Mouse (Mus musculus) lung, postnatal 10 days (tissue): ENCODE measurements around the gene Sgk1.
A peak's percentile ranks its signal among the peaks of the same experiment; 100 is the strongest.

Experiments
- DNase-seq: peaks from one replicate; pipeline ENCODE4 v3.0.0; 2021

Gene Sgk1

GRCm38 (mm10) chr10:21975384-21975783 lies 93.4 kb downstream of the Sgk1 start:
- DNase-seq, result no peak

- no peak for DNase-seq
These were observed 94.3 kb downstream of the Sgk1 start for GRCm38 (mm10) chr10:21976253-21976652.

GRCm38 (mm10) chr10:21978421-21978820 lies 96.4 kb downstream of the Sgk1 start:
- no peak for DNase-seq

- no peak for DNase-seq
These were observed 97.4 kb downstream of the Sgk1 start for GRCm38 (mm10) chr10:21979286-21979965.

DNA sequence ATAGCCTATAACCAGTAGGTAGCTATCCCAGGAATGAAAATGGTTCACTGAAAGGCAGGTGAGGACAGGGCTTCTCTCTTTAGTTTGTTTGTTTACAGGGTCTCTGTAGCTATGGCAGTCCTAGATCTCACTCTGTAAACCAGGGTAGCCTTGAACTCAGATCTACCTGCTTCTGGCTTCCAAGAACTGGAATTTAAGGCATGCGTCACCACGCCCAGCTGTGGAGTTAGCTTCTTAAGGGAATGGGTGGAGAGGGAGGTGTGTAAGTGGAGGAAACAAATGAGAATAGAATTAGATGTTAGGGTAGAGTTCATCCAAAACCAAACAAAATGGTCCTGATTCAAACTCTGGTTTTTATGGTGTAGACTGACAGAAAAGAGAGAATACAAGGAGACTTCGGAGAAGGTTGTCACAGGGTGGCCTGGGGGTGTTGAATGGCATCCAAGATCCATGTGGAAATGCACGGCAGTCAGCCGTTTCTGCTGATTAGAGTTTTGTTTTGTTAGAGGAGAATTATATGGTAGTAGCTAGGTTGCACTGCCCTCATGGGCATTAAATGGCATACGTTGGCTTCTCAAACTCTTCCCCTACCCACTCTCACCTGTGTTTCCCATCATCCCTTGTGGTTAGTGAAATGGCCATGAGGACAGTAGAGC lies 98.9 kb downstream of the Sgk1 start:
- DNase-seq, result no peak

DNA sequence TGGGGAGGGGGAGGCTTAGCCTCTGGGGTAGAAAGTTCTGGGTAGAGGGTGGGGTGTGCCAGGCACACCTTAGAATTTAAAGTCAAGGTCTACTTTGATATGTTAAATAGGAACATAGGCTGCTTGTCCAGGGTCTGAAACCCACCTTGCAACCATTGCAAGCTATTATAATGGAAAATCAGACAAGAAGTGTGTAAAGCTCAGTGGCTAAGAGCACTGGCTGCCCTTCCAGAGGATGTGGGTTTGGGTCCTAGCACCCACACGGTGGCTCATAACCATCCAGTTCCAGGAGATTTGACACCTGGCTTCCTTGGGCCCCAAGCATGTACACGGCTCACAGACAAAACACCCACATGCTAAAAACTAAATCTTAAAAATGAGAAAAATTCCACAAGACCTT lies 100.3 kb downstream of the Sgk1 start:
- DNase-seq, result no peak

- no peak for DNase-seq
These were observed 106.5 kb downstream of the Sgk1 start for GRCm38 (mm10) chr10:21988489-21988888.

GRCm38 (mm10) chr10:21991351-21991840 lies 109.4 kb downstream of the Sgk1 start:
- peak; percentile 94 for DNase-seq

DNA sequence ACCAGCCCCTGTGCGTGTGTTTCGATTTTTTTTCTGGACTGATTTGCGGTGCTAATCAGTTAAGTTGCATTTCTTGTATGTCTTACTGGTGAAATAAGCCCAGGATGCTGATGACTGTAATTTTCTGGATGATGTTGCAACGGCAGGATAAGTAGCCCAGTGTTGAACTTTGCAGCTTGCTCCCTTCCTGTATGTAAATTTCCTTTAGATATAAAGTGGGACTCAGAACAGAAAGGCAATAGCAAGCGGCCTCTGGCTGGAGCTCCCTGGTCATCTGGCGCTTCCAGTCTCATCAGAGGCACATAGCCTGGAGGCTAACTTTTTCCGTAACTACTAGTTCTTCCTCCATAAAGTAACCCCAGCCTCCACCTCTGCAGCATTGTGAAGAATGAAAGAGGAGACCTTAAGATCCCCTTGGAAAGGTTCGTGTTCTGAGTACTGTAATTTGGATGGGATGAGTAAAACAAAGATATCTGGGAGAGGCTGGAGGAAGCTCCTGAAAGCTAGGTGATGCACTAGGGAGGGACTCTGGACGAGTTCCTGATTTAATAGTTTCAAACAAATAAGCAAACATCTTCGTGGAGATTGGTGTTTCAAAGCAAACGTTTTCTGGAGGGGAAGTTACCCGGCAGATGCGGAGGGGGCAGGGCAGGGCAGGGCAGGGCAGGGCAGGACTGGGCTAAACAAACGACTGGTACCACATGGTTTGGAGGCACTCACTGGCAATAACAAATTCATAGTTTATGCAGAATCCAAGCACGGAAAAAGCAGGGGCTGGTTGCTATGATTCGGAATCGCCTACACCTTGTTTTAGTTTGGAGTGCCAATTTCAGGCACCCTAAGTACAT lies 110.2 kb downstream of the Sgk1 start:
- peak; percentile 88 for DNase-seq

DNA sequence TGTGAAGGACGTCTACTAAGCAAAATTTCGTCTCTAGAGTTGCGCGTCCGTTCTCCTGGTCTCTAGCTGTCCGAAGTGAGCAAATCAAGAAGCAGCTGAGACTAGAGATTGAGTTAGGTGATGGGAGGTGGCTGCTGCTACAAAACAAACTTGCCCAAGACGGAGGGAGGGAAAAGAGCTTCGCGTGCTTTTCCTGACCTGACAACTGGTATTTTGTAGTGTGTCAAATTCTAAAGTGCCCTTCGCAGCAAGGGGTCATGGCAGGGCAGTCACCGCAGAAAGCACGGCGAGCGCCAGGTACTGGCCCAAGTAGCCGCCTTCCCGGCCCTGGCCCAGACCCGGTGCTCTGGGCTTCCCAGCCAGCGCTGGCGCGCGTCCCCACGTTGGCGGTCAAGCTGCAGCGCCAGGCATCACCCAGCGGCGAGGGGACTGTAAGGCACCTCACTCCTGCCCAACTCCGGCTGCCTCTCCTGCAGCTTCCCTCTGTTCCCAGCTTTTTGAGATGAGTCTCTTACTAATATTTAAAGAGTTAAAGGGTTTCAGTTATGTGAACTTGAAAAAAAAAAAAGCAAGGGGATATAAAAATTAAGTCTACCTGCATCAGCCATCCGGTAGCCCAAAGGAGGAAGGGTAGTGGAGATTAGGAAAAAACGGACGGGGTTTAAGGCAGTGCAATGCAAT lies 111.0 kb downstream of the Sgk1 start:
- peak; percentile 91 for DNase-seq

DNA sequence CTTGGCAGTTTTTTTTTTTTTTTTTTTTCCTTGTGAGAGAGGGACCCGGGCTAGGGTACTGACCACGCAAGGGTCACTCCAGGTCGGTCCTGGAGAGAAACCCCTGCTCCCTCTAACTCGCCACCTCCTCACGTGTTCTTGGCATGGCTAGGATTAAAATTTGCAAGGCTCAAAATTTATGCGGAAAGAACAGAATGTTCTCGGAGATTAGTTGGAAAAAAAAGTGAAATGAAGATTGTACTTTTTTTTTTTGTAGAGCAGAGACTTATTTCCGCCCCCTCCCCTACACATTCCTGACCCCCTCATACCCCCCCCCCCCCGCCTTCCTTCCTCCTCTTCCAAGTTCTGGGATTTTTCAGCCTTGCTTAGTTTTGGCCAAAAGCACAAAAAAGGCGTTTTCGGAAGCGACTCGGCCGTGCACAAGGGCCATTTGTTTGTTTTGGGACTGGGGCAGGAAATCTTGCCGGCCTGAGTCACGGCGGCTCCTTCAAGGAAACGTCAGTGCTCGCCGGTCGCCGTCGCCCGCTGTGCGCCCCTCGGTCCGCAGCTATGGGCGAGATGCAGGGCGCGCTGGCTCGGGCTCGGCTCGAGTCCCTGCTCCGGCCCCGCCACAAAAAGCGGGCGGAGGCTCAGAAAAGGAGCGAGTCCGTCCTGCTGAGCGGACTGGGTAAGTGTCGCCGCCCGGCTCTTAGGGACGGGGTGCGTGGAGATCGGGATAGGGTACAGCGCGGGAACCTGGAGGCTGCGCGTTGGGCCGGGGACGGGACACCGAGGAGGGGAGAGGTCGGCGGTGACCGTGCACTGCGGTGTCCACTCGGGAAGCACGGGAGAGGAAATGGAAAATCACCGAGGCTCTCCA lies 111.8 kb downstream of the Sgk1 start:
- DNase-seq, result peak; percentile 85

GRCm38 (mm10) chr10:21994431-21994914 lies 112.5 kb downstream of the Sgk1 start:
- DNase-seq, result peak; percentile 99

DNA sequence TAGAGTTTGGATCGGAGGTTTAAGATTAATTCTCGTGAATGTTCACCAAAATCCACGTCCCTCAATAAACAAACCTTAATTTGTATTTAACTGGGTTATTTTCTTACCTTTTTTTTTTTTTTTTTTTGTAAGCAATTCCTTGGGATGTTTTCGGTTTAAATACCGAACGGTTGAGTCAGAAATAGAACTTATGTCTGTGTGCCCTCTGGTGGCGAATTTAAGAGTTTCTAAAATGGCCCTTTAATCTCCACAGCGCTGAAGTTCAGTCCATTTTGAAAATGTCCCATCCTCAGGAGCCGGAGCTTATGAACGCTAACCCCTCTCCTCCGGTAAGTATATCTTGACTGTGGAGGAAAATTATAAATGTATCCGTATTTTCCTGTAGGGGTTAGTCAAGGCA lies 113.2 kb downstream of the Sgk1 start:
- peak; percentile 82 for DNase-seq

DNA sequence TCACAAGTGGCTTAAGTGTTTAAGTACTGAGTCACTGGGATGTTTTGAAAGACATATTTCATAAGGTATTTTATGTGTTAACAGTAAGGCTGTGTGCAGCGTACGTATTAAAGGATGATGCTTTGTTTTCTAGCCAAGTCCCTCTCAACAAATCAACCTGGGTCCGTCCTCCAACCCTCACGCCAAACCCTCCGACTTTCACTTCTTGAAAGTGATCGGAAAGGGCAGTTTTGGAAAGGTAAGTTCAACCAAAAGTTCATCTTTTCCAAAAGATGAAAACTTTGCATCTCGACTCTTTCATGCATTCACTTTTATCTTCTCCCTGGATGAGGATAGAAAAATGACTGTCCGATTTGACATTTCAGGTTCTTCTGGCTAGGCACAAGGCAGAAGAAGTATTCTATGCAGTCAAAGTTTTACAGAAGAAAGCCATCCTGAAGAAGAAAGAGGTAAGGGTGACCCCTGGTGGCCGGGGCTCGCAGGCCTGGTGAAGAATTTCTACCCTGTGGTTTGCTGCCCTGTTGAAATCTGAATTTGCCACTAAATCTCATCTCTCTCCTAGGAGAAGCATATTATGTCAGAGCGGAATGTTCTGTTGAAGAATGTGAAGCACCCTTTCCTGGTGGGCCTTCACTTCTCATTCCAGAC lies 113.8 kb downstream of the Sgk1 start:
- DNase-seq, result peak; percentile 89

DNA sequence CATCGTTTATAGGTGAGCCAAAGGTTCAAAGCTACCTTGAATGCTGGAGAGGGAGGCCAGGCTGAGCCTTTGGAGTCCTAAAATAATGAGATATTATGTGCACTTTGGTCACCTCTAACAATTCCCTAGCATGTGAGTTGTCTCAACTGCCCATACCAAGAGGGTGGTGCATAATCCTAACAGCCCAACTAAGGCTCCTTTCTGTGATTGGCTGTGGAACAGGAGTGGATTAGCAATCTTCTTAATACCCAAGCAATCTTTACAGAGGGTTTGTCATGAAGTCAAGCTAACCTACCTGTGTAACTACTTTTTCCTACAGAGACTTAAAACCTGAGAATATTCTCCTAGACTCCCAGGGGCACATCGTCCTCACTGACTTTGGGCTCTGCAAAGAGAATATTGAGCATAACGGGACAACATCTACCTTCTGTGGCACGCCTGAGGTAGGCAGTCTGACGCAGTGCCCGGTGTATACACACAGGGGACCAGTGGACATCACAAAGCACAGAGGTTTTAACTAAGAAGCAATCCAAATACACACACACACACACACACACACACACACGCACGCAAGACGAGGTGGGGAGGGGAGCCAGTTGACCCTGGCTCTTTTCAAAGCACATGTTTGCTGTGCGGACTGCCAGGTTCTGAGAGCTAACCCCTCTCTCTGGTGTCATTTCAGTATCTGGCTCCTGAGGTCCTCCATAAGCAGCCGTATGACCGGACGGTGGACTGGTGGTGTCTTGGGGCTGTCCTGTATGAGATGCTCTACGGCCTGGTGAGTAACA lies 114.9 kb downstream of the Sgk1 start:
- no peak for DNase-seq

DNA sequence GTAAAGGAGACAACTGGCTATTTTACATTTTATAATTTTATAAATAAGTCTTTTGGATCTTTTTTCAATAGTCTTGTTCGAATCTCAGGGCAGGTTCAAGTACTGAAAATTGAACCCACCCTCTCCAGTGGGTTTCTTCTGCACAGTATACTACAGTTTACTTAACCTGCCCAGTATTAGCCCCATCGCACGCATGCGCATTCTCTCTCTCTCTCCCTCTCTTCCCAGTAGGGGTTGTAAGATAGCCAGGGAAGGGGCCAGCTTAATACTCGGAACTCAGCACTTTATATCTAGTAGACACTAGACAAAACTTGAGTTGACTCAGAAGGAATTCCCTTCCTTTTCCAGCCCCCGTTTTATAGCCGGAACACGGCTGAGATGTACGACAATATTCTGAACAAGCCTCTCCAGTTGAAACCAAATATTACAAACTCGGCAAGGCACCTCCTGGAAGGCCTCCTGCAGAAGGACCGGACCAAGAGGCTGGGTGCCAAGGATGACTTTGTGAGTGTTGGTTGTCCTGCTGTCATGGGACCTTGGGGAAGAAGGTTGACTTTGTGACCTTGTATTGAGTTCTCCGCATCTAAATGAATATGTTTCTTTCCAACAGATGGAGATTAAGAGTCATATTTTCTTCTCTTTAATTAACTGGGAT lies 115.7 kb downstream of the Sgk1 start:
- no peak for DNase-seq

- no peak for DNase-seq
These were observed 116.7 kb downstream of the Sgk1 start for GRCm38 (mm10) chr10:21998503-21999180.

- peak; percentile 46 for DNase-seq
These were observed 118.7 kb downstream of the Sgk1 start for GRCm38 (mm10) chr10:22000491-22001306.
